Mouse (Mus musculus) kidney, embryonic 16.5 days (tissue): ENCODE measurements at regions not wholly inside any gene's neighbourhood (a gene's known extent, or its start where the extent isn't known, plus 50 kb on each side); places are given as distances from the start of the nearest gene placed in this dataset.

Experiments
- ATAC-seq: fragments of 200-750 bp; cut with Nextera tagmentation; 2 replicates; pipeline ENCODE4 v1.8.0; 2017; ENCODE audit warnings: moderate TSS enrichment; ENCODE audit not compliant: low FRiP score, low TSS enrichment
- H3K27ac ChIP-seq: fragments of 300-500 bp; sonication (generic); 2 replicates; pipeline ENCODE4 v1.5.1; 2014; ENCODE audit warnings: low read length
- H3K27me3 ChIP-seq: fragments of 300-500 bp; sonication (generic); 2 replicates; pipeline ENCODE4 v1.6.1; 2014; ENCODE audit warnings: low read length, control low read depth, mixed read lengths; ENCODE audit not compliant: insufficient read depth
- H3K36me3 ChIP-seq: fragments of 300-500 bp; sonication (generic); 2 replicates; pipeline ENCODE4 v1.6.1; 2014; ENCODE audit warnings: low read length, control low read depth, mixed read lengths; ENCODE audit not compliant: insufficient read depth
- H3K4me1 ChIP-seq: fragments of 300-500 bp; sonication (generic); 2 replicates; pipeline ENCODE4 v1.6.1; 2014; ENCODE audit warnings: low read length, control low read depth, mixed read lengths; ENCODE audit not compliant: insufficient read depth
- H3K4me2 ChIP-seq: fragments of 300-500 bp; sonication (generic); replicated peaks from 2 replicates; pipeline ENCODE4 v1.6.1; 2014; ENCODE audit warnings: low read depth, low read length
- H3K4me3 ChIP-seq: fragments of 300-500 bp; sonication (generic); 2 replicates; pipeline ENCODE4 v1.5.1; 2014; ENCODE audit warnings: mild to moderate bottlenecking, low read length
- H3K9ac ChIP-seq: fragments of 300-500 bp; sonication (generic); replicated peaks from 2 replicates; pipeline ENCODE4 v1.6.1; 2014; ENCODE audit warnings: low read length
- H3K9me3 ChIP-seq: fragments of 300-500 bp; sonication (generic); 2 replicates; pipeline ENCODE4 v1.6.1; 2016; ENCODE audit warnings: low read length, control low read depth
- WGBS: fragments of 180-500 bp; shearing (Covaris S2); extraction: QIAGEN DNeasy Blood & Tissue Kit; methylation state at CpG from one replicate; pipeline ENCODE4 v1.1.7; 2014; 5-methylcytosine and 5-hydroxymethylcytosine counted together

DNA sequence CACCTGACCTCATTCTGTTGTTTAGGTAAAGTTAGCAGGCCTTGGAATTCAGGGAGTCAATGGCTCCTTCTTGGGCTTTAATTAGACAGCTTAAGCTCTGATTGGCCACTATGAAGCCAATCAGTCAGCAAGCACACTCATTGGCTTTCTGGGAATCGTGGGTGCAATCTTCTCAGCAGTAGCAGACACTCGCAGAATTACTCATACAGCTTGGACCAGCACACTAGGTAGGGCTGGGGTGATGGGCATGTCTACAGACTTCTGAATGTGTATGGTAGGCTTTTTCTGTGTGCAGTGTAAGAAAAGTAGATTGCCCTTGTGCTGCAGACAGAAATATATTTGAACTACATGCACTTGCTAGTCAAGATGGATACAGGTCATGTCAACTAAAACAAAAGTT, 143.4 kb downstream of the Foxb1 start:
- Histone ChIP-seq H3K36me3 (no peaks in the 10 kb centered on the region), H3K4me1 (no peaks in the 10 kb centered on the region), H3K4me3 (no peak overlapping the region), H3K27ac (no peak overlapping the region), H3K27me3 (no peaks in the 10 kb centered on the region; the same call in 1 of the 2 replicates), H3K9me3 (no peaks in the 10 kb centered on the region), H3K9ac (no peak overlapping the region), H3K4me2 (no peak overlapping the region)
- no peak for ATAC-seq
- WGBS, result 82% methylated on average over 2 of the region's 2 CpGs

DNA sequence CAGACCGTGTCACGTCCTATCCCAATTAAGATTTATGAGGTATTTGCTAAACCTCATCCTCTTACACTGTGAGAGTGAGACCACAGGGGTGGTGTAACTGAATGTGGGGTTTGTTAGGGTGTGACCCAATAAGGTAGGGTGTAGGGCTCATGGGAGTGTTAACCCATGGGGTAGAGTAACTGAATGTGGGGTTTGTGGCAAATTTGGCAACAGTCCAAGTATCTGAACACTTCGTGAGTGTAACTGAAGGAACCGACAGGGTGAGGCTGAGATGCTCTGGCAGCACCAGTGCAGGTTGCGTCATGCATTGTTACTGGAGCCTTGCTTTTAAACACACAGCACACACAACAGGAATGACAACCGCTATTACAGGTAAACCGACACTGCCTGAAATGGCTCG, 144.1 kb downstream of the Anxa2 start:
- no peak overlapping the region for H3K27ac ChIP-seq
- H3K4me1 ChIP-seq, result no peaks in the 10 kb centered on the region
- H3K9ac ChIP-seq, result no peak overlapping the region
- no peaks in the 10 kb centered on the region for H3K27me3 ChIP-seq
- 77% methylated on average over 8 of the region's 8 CpGs for WGBS
- no peaks in the 10 kb centered on the region for H3K36me3 ChIP-seq
- H3K4me2 ChIP-seq, result no peak overlapping the region
- H3K4me3 ChIP-seq, result no peak overlapping the region
- no peaks in the 10 kb centered on the region for H3K9me3 ChIP-seq
- ATAC-seq, result no peak

DNA sequence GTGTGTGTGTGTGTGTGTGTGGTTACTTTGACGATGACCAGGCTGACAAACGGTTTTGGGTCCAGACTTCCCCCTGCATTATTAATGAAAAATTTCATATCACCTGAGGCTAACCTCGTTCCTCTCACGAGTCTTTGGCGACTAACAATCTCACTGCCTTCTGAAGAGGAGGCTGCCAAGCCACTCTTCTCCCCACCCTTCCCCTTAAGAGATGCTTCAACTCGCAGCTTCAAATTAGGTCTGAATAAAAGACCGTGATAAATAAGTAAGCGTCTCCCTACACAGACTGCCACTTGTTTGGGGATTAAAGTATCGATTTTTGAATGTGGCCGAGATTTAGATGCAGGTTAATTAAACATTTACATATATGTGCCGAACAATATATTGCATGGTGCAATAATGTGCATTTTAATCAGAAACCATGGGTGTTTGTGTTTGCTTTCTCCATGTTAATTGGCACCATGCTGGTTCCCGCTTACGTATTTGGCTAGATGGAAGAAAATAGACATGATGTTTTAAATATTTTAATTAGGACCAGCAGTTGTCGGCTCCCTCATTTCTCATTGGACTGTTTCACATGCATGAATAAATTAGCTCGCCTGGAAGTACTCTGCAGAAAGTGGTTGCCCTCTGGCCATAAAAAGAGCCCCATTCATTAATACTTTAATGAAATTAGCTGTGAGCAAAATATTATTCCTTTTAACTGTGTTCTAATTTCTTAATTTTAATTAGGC, 139.1 kb downstream of the Anxa2 start:
- Histone ChIP-seq H3K9ac (no peak overlapping the region), H3K27ac (no peak overlapping the region), H3K9me3 (no peaks in the 10 kb centered on the region), H3K4me1 (no peaks in the 10 kb centered on the region), H3K4me2 (no peak overlapping the region), H3K4me3 (no peak overlapping the region), H3K27me3 (no peaks in the 10 kb centered on the region), H3K36me3 (no peaks in the 10 kb centered on the region)
- no peak for ATAC-seq
- WGBS, result 81% methylated on average over 15 of the region's 15 CpGs

DNA sequence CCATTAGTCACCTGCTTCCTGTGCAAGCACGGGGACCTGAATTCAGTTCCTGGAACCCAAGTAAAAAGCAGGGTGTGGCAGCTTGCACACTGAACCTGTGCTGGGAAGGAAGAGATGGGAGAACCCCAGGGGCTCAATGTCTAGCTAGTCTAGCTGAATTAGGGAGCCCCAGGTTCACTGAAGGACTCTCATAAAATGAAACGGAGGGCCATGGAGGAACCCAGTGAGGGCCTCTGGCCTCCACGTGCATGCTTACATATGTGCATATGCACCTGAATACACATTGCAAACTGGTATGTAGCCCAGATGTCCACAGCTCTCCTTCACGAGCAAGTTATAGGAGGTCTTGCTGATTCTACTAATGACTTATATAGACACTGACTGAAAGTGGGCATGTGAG, 135.4 kb downstream of the Anxa2 start:
- 83% methylated on average over 4 of the region's 4 CpGs for WGBS
- Histone ChIP-seq H3K9ac (no peak overlapping the region), H3K9me3 (no peaks in the 10 kb centered on the region), H3K4me3 (no peak overlapping the region), H3K4me2 (no peak overlapping the region), H3K4me1 (no peaks in the 10 kb centered on the region), H3K27me3 (no peaks in the 10 kb centered on the region), H3K36me3 (no peaks in the 10 kb centered on the region), H3K27ac (no peak overlapping the region)
- ATAC-seq, result no peak

DNA sequence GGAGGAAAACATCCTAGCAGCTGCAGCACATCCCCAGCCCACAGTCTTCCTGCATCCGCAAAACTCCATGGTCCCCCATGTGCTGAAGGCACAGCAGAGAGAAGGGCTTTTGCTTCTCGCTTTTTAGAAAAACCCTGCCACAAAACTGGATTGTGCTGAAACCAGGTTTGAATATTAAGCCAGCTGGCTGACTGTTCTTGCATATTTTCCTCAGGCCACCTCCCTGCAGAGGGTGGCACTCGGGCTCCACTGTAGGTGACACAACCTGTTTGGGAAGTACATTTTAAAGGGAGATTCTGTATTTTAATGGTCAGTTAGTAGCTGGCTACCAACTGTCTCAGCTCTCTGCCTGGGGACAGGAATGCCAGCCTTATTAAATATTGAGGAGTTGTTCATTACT, 133.7 kb downstream of the Anxa2 start:
- Histone ChIP-seq H3K9me3 (no peaks in the 10 kb centered on the region), H3K27me3 (no peaks in the 10 kb centered on the region), H3K4me2 (no peak overlapping the region), H3K9ac (no peak overlapping the region), H3K4me1 (no peaks in the 10 kb centered on the region), H3K36me3 (no peaks in the 10 kb centered on the region), H3K27ac (no peak overlapping the region), H3K4me3 (no peak overlapping the region)
- 71% methylated on average over 3 of the region's 3 CpGs for WGBS
- ATAC-seq, result no peak

DNA sequence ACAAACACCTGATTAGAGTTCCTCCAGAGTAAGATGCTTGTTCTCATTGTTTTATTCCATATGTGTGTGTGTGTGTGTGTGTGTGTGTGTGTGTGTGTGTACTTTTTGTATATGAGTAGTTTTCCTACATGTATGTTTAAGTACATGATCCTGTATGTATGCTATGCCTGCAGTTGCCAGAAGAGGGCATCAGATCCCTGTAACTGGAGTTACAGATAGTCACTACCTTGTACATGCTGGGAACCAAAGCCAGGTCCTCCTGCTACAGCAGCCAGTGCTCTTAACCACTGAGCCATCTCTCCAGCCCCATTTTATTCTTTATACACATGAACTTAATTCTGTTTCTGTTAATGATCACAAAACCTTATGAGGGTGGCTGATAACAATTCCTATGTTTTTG, 127.8 kb downstream of the Anxa2 start:
- no peak overlapping the region for H3K4me2 ChIP-seq
- H3K9me3 ChIP-seq, result no peaks in the 10 kb centered on the region
- H3K36me3 ChIP-seq, result no peaks in the 10 kb centered on the region
- no peaks in the 10 kb centered on the region for H3K4me1 ChIP-seq
- H3K4me3 ChIP-seq, result no peak overlapping the region
- ATAC-seq, result no peak
- no peak overlapping the region for H3K27ac ChIP-seq
- no peak overlapping the region for H3K9ac ChIP-seq
- H3K27me3 ChIP-seq, result no peaks in the 10 kb centered on the region

DNA sequence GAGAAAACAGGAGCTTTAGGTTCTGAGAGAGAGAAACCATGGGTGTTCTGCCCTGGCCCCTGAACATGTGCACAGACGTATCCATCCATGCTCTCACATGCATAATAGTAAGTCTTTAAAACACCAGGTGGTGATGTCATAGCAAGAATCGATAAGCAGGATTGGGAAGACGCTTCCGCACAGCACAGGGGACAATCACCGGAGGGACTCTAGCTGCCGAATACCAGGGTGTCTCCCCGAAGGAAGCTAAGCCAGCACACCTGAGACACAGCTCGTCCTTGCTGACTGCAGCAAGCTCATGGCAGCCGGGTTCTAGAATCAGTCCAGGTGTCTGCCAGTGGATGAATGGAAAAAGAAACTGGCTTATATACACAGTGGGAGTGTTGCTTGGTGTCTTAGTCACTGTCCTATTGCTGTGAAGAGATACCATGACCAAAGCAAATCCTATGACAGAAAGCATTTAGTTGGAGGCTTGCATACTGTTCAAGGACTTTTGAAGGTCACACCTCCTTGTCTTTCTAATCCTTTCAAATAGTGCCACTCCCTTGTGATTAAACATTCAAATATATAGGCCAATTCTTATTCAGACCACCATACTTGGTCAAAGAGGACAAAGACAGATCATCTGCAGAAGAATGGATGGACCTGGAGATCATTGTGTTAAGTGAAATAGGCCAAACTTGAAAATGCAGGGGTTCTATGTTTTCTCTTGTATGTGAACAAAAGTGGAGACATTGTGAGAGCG, 124.4 kb downstream of the Anxa2 start:
- Histone ChIP-seq H3K36me3 (no peaks in the 10 kb centered on the region), H3K4me1 (no peaks in the 10 kb centered on the region)
- 93% methylated on average over 10 of the region's 10 CpGs for WGBS

DNA sequence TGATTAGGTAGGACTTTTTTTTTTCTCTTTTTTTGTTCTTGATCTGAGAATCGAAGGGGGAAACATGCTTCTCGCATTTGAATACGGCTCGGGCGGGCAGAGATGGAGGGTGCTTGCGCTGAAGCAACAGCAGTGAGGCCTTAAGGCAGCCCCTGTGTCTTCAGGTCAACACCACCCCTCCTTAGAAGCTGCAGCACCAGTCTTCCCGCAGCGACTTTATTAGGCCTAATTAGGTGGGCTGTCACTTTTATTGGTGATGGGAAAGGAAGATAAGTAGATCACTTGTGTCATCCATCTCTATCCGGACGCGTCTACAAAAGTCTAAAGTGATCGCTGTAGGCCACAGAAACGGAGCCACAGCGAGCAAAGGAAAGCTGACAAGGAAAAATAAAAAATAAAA, 122.0 kb downstream of the Anxa2 start:
- no peak overlapping the region for H3K4me3 ChIP-seq
- no peaks in the 10 kb centered on the region for H3K9me3 ChIP-seq
- no peaks in the 10 kb centered on the region for H3K4me1 ChIP-seq
- no peak overlapping the region for H3K9ac ChIP-seq
- H3K27me3 ChIP-seq, result peaks cover 15% of the 10 kb centered on the region; the same call in 1 of the 2 replicates
- no peaks in the 10 kb centered on the region for H3K36me3 ChIP-seq
- H3K4me2 ChIP-seq, result no peak overlapping the region
- 11% methylated on average over 14 of the region's 14 CpGs for WGBS
- H3K27ac ChIP-seq, result no peak overlapping the region
- ATAC-seq, result no peak

More for the DNA sequence above, 124.4 kb downstream of the Anxa2 start:
- Histone ChIP-seq H3K9ac (no peak overlapping the region), H3K27ac (no peak overlapping the region), H3K27me3 (0 out of 2 replicates have a peak, but pooled peaks cover 7% of the 10 kb centered on the region), H3K9me3 (no peaks in the 10 kb centered on the region), H3K4me2 (no peak overlapping the region), H3K4me3 (no peak overlapping the region)
- ATAC-seq, result no peak

DNA sequence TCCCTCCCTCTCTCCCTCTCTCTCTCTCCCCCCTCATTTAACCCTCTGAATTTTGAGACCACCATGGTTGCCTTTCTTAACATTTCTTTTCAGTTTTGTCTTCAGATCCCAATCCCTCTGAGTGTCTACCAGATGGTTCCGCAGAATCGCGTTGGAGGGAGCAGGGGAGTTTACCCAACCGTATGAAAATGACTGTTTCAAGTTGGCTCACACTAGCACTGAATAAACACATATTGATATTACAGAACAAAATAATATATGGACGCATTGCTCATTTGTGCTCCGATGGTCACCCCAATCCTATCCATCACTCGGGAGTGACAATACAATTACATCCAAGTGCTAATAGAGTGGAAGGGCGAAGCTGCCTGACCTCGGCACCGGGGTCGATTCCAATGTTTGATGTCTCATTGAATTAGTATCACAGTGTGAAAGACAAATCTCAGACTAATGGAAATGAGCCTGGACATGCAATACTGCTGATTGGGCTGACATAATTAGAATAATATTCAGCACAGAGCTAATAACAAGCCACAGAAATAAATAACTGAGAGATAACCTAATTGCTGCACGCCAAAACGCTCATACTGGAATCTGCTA, 115.3 kb downstream of the Anxa2 start:
- H3K36me3 ChIP-seq, result no peaks in the 10 kb centered on the region
- no peak for ATAC-seq
- H3K9me3 ChIP-seq, result no peaks in the 10 kb centered on the region
- H3K4me1 ChIP-seq, result peaks cover 12% of the 10 kb centered on the region; the same call in 1 of the 2 replicates
- 24% methylated on average over 13 of the region's 13 CpGs for WGBS
- H3K27ac ChIP-seq, result no peak overlapping the region
- no peak overlapping the region for H3K4me3 ChIP-seq
- no peak overlapping the region for H3K9ac ChIP-seq
- no peak overlapping the region for H3K4me2 ChIP-seq
- H3K27me3 ChIP-seq, result peaks cover 8% of the 10 kb centered on the region

DNA sequence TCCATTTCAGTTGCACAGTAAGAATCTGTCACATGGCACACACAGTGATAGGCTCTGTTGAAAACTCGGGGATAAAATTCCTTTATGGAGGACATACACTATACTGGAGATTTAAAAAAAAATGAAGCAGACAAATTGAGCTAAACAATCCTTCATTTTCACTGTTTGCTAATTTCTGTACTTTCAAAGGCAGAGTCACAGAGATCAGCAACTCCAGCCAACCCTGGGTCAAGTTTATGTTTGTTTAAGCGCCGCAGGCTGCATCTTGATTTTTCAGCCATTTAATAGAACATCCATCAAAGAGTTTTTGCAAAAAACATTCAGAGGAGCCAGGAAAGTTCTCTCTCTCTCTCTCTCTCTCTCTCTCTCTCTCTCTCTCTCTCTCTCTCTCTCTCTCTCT, 114.8 kb downstream of the Anxa2 start:
- Histone ChIP-seq H3K27me3 (peaks cover 8% of the 10 kb centered on the region), H3K36me3 (no peaks in the 10 kb centered on the region), H3K9ac (no peak overlapping the region), H3K9me3 (no peaks in the 10 kb centered on the region), H3K4me3 (no peak overlapping the region), H3K4me1 (peaks cover 12% of the 10 kb centered on the region; the same call in 1 of the 2 replicates), H3K4me2 (no peak overlapping the region), H3K27ac (no peak overlapping the region)
- ATAC-seq, result no peak
- 27% methylated on average over 3 of the region's 3 CpGs for WGBS
